Mouse (Mus musculus) spleen, adult 10 weeks (tissue): Measurements from ENCODE around the gene Gadd45g. TPM values are rescaled to one million over a fixed set of nuclear protein-coding genes. Genes with fewer than 3 reads are reported as not detected.

ENCODE experiments used
- polyA plus RNA-seq: library from polyadenylated mRNA; stranded (reverse); fragments of 350-450 nt; fragmentation: Illumina TruSeq; extraction: RNeasy Lipid Tissue Mini Kit (QIAGEN cat#74804); gene quantifications from one replicate; pipeline ENCODE4 v1.2.3, GENCODE M21; 2015; ENCODE audit warnings: low replicate concordance; ENCODE audit not compliant: insufficient read depth

Gene Gadd45g
- polyA plus RNA-seq = 1.0 TPM

DNA sequence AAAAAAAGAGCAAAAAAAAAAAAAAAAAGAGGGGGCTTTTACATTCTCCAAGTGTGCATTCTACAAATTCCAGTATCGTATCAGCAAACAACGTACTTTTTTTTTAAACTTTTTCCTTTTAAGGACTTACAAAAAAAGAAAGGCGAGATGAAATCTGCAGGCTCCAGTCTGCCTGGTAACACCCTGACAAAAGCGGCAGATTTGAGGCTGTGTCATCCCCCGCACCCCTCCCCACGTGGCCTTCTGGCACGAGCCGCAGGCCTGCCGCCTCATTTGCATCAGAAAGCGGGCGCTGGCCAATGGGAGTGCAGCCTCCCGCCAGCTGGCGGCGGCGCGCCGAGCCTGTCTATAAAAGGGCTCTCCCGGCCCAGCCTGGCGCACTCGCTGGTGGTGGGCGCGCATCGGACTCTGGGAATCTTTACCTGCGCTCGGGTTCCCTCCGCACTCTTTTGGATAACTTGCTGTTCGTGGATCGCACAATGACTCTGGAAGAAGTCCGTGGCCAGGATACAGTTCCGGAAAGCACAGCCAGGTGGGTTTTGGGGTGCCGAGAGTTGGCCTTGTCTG, at the start of gene Gadd45g:
TSS of gene Gadd45g (plus strand) at position 378 of the 567 bp plus-strand sequence.

Other genes with a start within 250 kb of the Gadd45g start
- 61.9 TPM for gene Cks2, start 201.4 kb upstream of the Gadd45g start, polyA plus RNA-seq
- 33.7 TPM for gene Secisbp2, start 195.0 kb upstream of the Gadd45g start, polyA plus RNA-seq
- 73.6 TPM for gene Sema4d, start 52.9 kb upstream of the Gadd45g start, polyA plus RNA-seq